Mouse (Mus musculus) midbrain, embryonic 12.5 days (tissue): ENCODE results near the gene Wdr46. TPM values are rescaled to one million over a fixed set of nuclear protein-coding genes. Genes with fewer than 3 reads are reported as not detected.
A peak's percentile ranks its signal among the peaks of the same experiment; 100 is the strongest.
"Not testable (repeated sequence)": the region's sequence is repeated elsewhere in the genome, so short reads cannot be mapped to it uniquely, and the experiment has no call there.

ENCODE experiments used
- ATAC-seq: fragments of 200-750 bp; cut with Nextera tagmentation; 2 replicates; pipeline ENCODE4 v1.8.0; 2017; ENCODE audit warnings: low read depth, moderate TSS enrichment, moderate library complexity; ENCODE audit not compliant: low FRiP score
- H3K27ac ChIP-seq: fragments of 300-500 bp; sonication (generic); replicated peaks from 2 replicates; pipeline ENCODE4 v1.5.1; 2016; ENCODE audit warnings: mild to moderate bottlenecking
- H3K27me3 ChIP-seq: fragments of 300-500 bp; sonication (generic); 2 replicates; pipeline ENCODE4 v1.6.1; 2016; ENCODE audit warnings: mild to moderate bottlenecking
- H3K36me3 ChIP-seq: fragments of 300-500 bp; sonication (generic); 2 replicates; pipeline ENCODE4 v1.6.1; 2016
- H3K4me1 ChIP-seq: fragments of 300-500 bp; sonication (generic); 2 replicates; pipeline ENCODE4 v1.6.1; 2016
- H3K4me2 ChIP-seq: fragments of 300-500 bp; sonication (generic); replicated peaks from 2 replicates; pipeline ENCODE4 v1.6.1; 2016; ENCODE audit warnings: mild to moderate bottlenecking, moderate library complexity
- H3K4me3 ChIP-seq: fragments of 300-500 bp; sonication (generic); 2 replicates; pipeline ENCODE4 v1.5.1; 2016; ENCODE audit warnings: mild to moderate bottlenecking
- H3K9ac ChIP-seq: fragments of 300-500 bp; sonication (generic); replicated peaks from 2 replicates; pipeline ENCODE4 v1.6.1; 2016; ENCODE audit warnings: mild to moderate bottlenecking, moderate library complexity
- H3K9me3 ChIP-seq: fragments of 300-500 bp; sonication (generic); 2 replicates; pipeline ENCODE4 v1.6.1; 2016; ENCODE audit warnings: mild to moderate bottlenecking
- WGBS: fragments of 180-500 bp; shearing (Covaris S2); methylation state at CpG from one replicate; pipeline ENCODE4 v1.1.7; 2016; 5-methylcytosine and 5-hydroxymethylcytosine counted together
- polyA plus RNA-seq: library from polyadenylated mRNA; unstranded; fragments of >200 nt; fragmentation: Nextera tagmentation; extraction: Ambion mirVana; gene quantifications from 2 replicates; pipeline ENCODE4 v1.2.1, GENCODE M21; 2016

Wdr46 gene
- polyA plus RNA-seq, 1 experiment from 2014 or later = 37.5 TPM

GRCm38 (mm10) chr17:33978631-33979031 lies 38.2 kb downstream of the Wdr46 start:
- ATAC-seq = no peak
- H3K9me3 ChIP-seq = no peaks in the 10 kb centered on the region
- WGBS = 0% methylated on average over 17 of the region's 17 CpGs
- peaks cover 15% of the 10 kb centered on the region for H3K4me1 ChIP-seq
- H3K9ac ChIP-seq = peak overlapping the region; percentile 8
- H3K27me3 ChIP-seq = peaks cover 56% of the 10 kb centered on the region
- H3K27ac ChIP-seq = no peak overlapping the region
- H3K4me3 ChIP-seq = peak overlapping the region; percentile 33
- peak overlapping the region; percentile 52 for H3K4me2 ChIP-seq
- H3K36me3 ChIP-seq = no peaks in the 10 kb centered on the region

GRCm38 (mm10) chr17:33979512-33980050 lies 39.1 kb downstream of the Wdr46 start:
- no peaks in the 10 kb centered on the region for H3K36me3 ChIP-seq
- WGBS = 77% methylated on average over 6 of the region's 6 CpGs
- H3K27ac ChIP-seq = no peak overlapping the region
- no peak for ATAC-seq
- peaks cover 56% of the 10 kb centered on the region for H3K27me3 ChIP-seq
- no peak overlapping the region for H3K4me2 ChIP-seq
- H3K4me3 ChIP-seq = no peak overlapping the region
- H3K4me1 ChIP-seq = peaks cover 15% of the 10 kb centered on the region
- no peaks in the 10 kb centered on the region for H3K9me3 ChIP-seq
- no peak overlapping the region for H3K9ac ChIP-seq

- 83% methylated on average over 19 of the region's 19 CpGs for WGBS
- 0 out of 2 replicates have a peak overlapping the region, but pooled peaks have one; percentile 9 for H3K4me3 ChIP-seq
- ATAC-seq = peak; percentile 17; the same call in 1 of the 2 replicates
Measured at GRCm38 (mm10) chr17:33980181-33981035, 39.9 kb downstream of the Wdr46 start.

GRCm38 (mm10) chr17:33981192-33981909 lies 40.9 kb downstream of the Wdr46 start:
- peaks cover 15% of the 10 kb centered on the region for H3K4me1 ChIP-seq
- H3K4me3 ChIP-seq = peak overlapping the region; percentile 54
- peak overlapping the region; percentile 62 for H3K9ac ChIP-seq
- H3K4me2 ChIP-seq = peak overlapping the region; percentile 74
- under 1% methylated on average over 27 of the region's 27 CpGs for WGBS
- peaks cover 42% of the 10 kb centered on the region for H3K27me3 ChIP-seq
- not testable (repeated sequence) for H3K36me3 ChIP-seq, H3K9me3 ChIP-seq
- peak; percentile 95 for ATAC-seq
- H3K27ac ChIP-seq = peak overlapping the region; percentile 92

More at GRCm38 (mm10) chr17:33980181-33981035, 39.9 kb downstream of the Wdr46 start:
- H3K9me3 ChIP-seq = no peaks in the 10 kb centered on the region
- H3K36me3 ChIP-seq = no peaks in the 10 kb centered on the region
- H3K4me1 ChIP-seq = peaks cover 15% of the 10 kb centered on the region
- no peak overlapping the region for H3K9ac ChIP-seq
- no peak overlapping the region for H3K27ac ChIP-seq
- no peak overlapping the region for H3K4me2 ChIP-seq
- H3K27me3 ChIP-seq = peaks cover 47% of the 10 kb centered on the region

- 10% methylated on average over 8 of the region's 8 CpGs for WGBS
- not testable (repeated sequence) for H3K27ac ChIP-seq, H3K9me3 ChIP-seq, H3K9ac ChIP-seq, H3K36me3 ChIP-seq, ATAC-seq
- H3K4me2 ChIP-seq = peak overlapping the region; percentile 74
- peaks cover 34% of the 10 kb centered on the region for H3K27me3 ChIP-seq
- peaks cover 15% of the 10 kb centered on the region for H3K4me1 ChIP-seq
- peak overlapping the region; percentile 54; the same call in 1 of the 2 replicates for H3K4me3 ChIP-seq
Measured at GRCm38 (mm10) chr17:33982136-33982535, 41.7 kb downstream of the Wdr46 start.

- H3K4me1 ChIP-seq = 0 out of 2 replicates have a peak, but pooled peaks cover 3% of the 10 kb centered on the region
- no peaks in the 10 kb centered on the region for H3K9me3 ChIP-seq
- H3K27ac ChIP-seq = no peak overlapping the region
- ATAC-seq = peak; percentile 41; the same call in 1 of the 2 replicates
- no peak overlapping the region for H3K9ac ChIP-seq
- H3K36me3 ChIP-seq = no peaks in the 10 kb centered on the region
- no peak overlapping the region for H3K4me2 ChIP-seq
- 33% methylated on average over 10 of the region's 10 CpGs for WGBS
- 0 out of 2 replicates have a peak, but pooled peaks cover 6% of the 10 kb centered on the region for H3K27me3 ChIP-seq
- no peak overlapping the region for H3K4me3 ChIP-seq
Measured at GRCm38 (mm10) chr17:33991788-33992664, 51.6 kb downstream of the Wdr46 start.

- ATAC-seq = no peak
- H3K27me3 ChIP-seq = peaks cover 21% of the 10 kb centered on the region
- 93% methylated on average over 8 of the region's 8 CpGs for WGBS
- no peak overlapping the region for H3K4me2 ChIP-seq
- no peak overlapping the region for H3K27ac ChIP-seq
- no peak overlapping the region for H3K9ac ChIP-seq
- H3K36me3 ChIP-seq = no peaks in the 10 kb centered on the region
- no peaks in the 10 kb centered on the region for H3K9me3 ChIP-seq
- H3K4me1 ChIP-seq = peaks cover 9% of the 10 kb centered on the region; the same call in 1 of the 2 replicates
- no peak overlapping the region for H3K4me3 ChIP-seq
Measured at GRCm38 (mm10) chr17:33994959-33995358, 54.5 kb downstream of the Wdr46 start.

GRCm38 (mm10) chr17:33995651-33996050 lies 55.2 kb downstream of the Wdr46 start:
- H3K4me2 ChIP-seq = no peak overlapping the region
- no peak overlapping the region for H3K4me3 ChIP-seq
- no peak for ATAC-seq
- 81% methylated on average over 3 of the region's 3 CpGs for WGBS
- H3K4me1 ChIP-seq = peaks cover 13% of the 10 kb centered on the region
- H3K27me3 ChIP-seq = peaks cover 28% of the 10 kb centered on the region
- no peaks in the 10 kb centered on the region for H3K9me3 ChIP-seq
- H3K36me3 ChIP-seq = no peaks in the 10 kb centered on the region
- no peak overlapping the region for H3K9ac ChIP-seq
- no peak overlapping the region for H3K27ac ChIP-seq

- 86% methylated on average over 2 of the region's 2 CpGs for WGBS
Measured at GRCm38 (mm10) chr17:33997025-33997424, 56.6 kb downstream of the Wdr46 start.

GRCm38 (mm10) chr17:33998697-33999096 lies 58.2 kb downstream of the Wdr46 start:
- H3K27ac ChIP-seq, H3K36me3 ChIP-seq, H3K9me3 ChIP-seq, H3K9ac ChIP-seq, H3K4me2 ChIP-seq, H3K4me3 ChIP-seq, ATAC-seq: not testable (repeated sequence)
- Histone ChIP-seq H3K27me3 (peaks cover 40% of the 10 kb centered on the region), H3K4me1 (peaks cover 11% of the 10 kb centered on the region)
- 68% methylated on average over 5 of the region's 5 CpGs for WGBS

More at GRCm38 (mm10) chr17:33997025-33997424, 56.6 kb downstream of the Wdr46 start:
- not testable (repeated sequence) for H3K27ac ChIP-seq, ATAC-seq, H3K4me3 ChIP-seq, H3K9me3 ChIP-seq, H3K9ac ChIP-seq, H3K4me2 ChIP-seq, H3K36me3 ChIP-seq
- Histone ChIP-seq H3K27me3 (peaks cover 40% of the 10 kb centered on the region), H3K4me1 (peaks cover 11% of the 10 kb centered on the region)
